Mouse (Mus musculus) liver, embryonic 13.5 days (tissue): ENCODE measurements around the gene Coro1c. TPM values are rescaled to one million over a fixed set of nuclear protein-coding genes. Genes with fewer than 3 reads are reported as not detected.

Experiments
- ATAC-seq: fragments of 200-750 bp; cut with Nextera tagmentation; 2 replicates; pipeline ENCODE4 v1.8.0; 2017; ENCODE audit warnings: low read depth, mild to moderate bottlenecking, moderate number of reproducible peaks, moderate library complexity
- DNase-seq: peaks from one replicate; pipeline ENCODE4 v3.0.0; 2022
- H3K27ac ChIP-seq: fragments of 300-500 bp; sonication (generic); 2 replicates; pipeline ENCODE4 v1.5.1; 2015; ENCODE audit warnings: moderate library complexity, mild to moderate bottlenecking, inconsistent platforms
- H3K27me3 ChIP-seq: fragments of 300-500 bp; sonication (generic); 2 replicates; pipeline ENCODE4 v1.6.1; 2015; ENCODE audit warnings: mild to moderate bottlenecking, inconsistent platforms
- H3K36me3 ChIP-seq: fragments of 300-500 bp; sonication (generic); 2 replicates; pipeline ENCODE4 v1.6.1; 2015; ENCODE audit warnings: mild to moderate bottlenecking, inconsistent platforms
- H3K4me1 ChIP-seq: fragments of 300-500 bp; sonication (generic); replicated peaks from 2 replicates; pipeline ENCODE4 v1.6.1; 2015; ENCODE audit warnings: inconsistent platforms
- H3K4me2 ChIP-seq: fragments of 300-500 bp; sonication (generic); 2 replicates; pipeline ENCODE4 v1.6.1; 2015; ENCODE audit warnings: inconsistent platforms, mild to moderate bottlenecking, moderate library complexity
- H3K4me3 ChIP-seq: fragments of 300-500 bp; sonication (generic); replicated peaks from 2 replicates; pipeline ENCODE4 v1.5.1; 2015; ENCODE audit warnings: mild to moderate bottlenecking, inconsistent platforms
- H3K9ac ChIP-seq: fragments of 300-500 bp; sonication (generic); 2 replicates; pipeline ENCODE4 v1.6.1; 2015; ENCODE audit warnings: mild to moderate bottlenecking, inconsistent platforms
- H3K9me3 ChIP-seq: fragments of 300-500 bp; sonication (generic); replicated peaks from 2 replicates; pipeline ENCODE4 v1.6.1; 2016; ENCODE audit warnings: inconsistent platforms
- WGBS: fragments of 180-500 bp; shearing (Covaris S2); methylation state at CpG from one replicate; pipeline ENCODE4 v1.1.7; 2015; ENCODE audit not compliant: insufficient replicate concordance; 5-methylcytosine and 5-hydroxymethylcytosine counted together
- polyA plus RNA-seq: library from polyadenylated mRNA; unstranded; fragments of >200 nt; fragmentation: Nextera tagmentation; extraction: Ambion mirVana; gene quantifications from 2 replicates; pipeline ENCODE4 v1.2.1, GENCODE M21; 2015

Coro1c gene
- polyA plus RNA-seq, 1 experiment from 2014 or later = 48.0 TPM

- no peak overlapping the region for H3K9ac ChIP-seq
- H3K4me1 ChIP-seq = peaks cover 64% of the 10 kb centered on the region
Measured at GRCm38 (mm10) chr5:113882566-113883383, 25.8 kb downstream of the Coro1c start.

GRCm38 (mm10) chr5:113881136-113881535 is 27.4 kb downstream of the Coro1c start:
- Histone ChIP-seq H3K27ac (no peak overlapping the region; the same call in 1 of the 2 replicates), H3K4me2 (no peak overlapping the region), H3K4me1 (peaks cover 58% of the 10 kb centered on the region), H3K9me3 (no peaks in the 10 kb centered on the region), H3K9ac (no peak overlapping the region), H3K36me3 (peaks cover 41% of the 10 kb centered on the region), H3K27me3 (no peaks in the 10 kb centered on the region), H3K4me3 (no peak overlapping the region)
- WGBS = 88% methylated on average over 14 of the region's 14 CpGs
- no peak for DNase-seq
- no peak for ATAC-seq

More at GRCm38 (mm10) chr5:113882566-113883383, 25.8 kb downstream of the Coro1c start:
- H3K36me3 ChIP-seq = peaks cover 36% of the 10 kb centered on the region
- no peak overlapping the region for H3K4me3 ChIP-seq
- peak overlapping the region; percentile 54 for H3K27ac ChIP-seq
- 69% methylated on average over 15 of the region's 15 CpGs for WGBS
- H3K4me2 ChIP-seq = no peak overlapping the region
- DNase-seq = no peak
- H3K27me3 ChIP-seq = no peaks in the 10 kb centered on the region
- no peaks in the 10 kb centered on the region for H3K9me3 ChIP-seq
- no peak for ATAC-seq

- H3K9me3 ChIP-seq = no peaks in the 10 kb centered on the region
- H3K4me3 ChIP-seq = no peak overlapping the region
- H3K27ac ChIP-seq = no peak overlapping the region
- WGBS = 85% methylated on average over 17 of the region's 17 CpGs
- peaks cover 52% of the 10 kb centered on the region for H3K36me3 ChIP-seq
- no peak for ATAC-seq
- H3K4me1 ChIP-seq = peaks cover 48% of the 10 kb centered on the region
- no peaks in the 10 kb centered on the region for H3K27me3 ChIP-seq
- H3K9ac ChIP-seq = no peak overlapping the region
- no peak for DNase-seq
- H3K4me2 ChIP-seq = no peak overlapping the region
Measured at GRCm38 (mm10) chr5:113878943-113879617, 29.5 kb downstream of the Coro1c start.

GRCm38 (mm10) chr5:113877565-113877964 is 31.0 kb downstream of the Coro1c start:
- no peak for DNase-seq
- Histone ChIP-seq H3K4me3 (no peak overlapping the region), H3K4me1 (peaks cover 46% of the 10 kb centered on the region), H3K9me3 (no peaks in the 10 kb centered on the region), H3K27ac (no peak overlapping the region), H3K4me2 (no peak overlapping the region), H3K36me3 (peaks cover 52% of the 10 kb centered on the region), H3K9ac (no peak overlapping the region), H3K27me3 (no peaks in the 10 kb centered on the region)
- WGBS = 70% methylated on average over 3 of the region's 3 CpGs
- ATAC-seq = no peak

- peaks cover 54% of the 10 kb centered on the region for H3K4me1 ChIP-seq
- H3K4me3 ChIP-seq = no peak overlapping the region
- no peaks in the 10 kb centered on the region for H3K27me3 ChIP-seq
- DNase-seq (no peak), ATAC-seq (no peak)
- H3K27ac ChIP-seq = no peak overlapping the region
- no peak overlapping the region for H3K9ac ChIP-seq
- H3K4me2 ChIP-seq = no peak overlapping the region
- peaks cover 42% of the 10 kb centered on the region for H3K36me3 ChIP-seq
- 81% methylated on average over 7 of the region's 7 CpGs for WGBS
- no peaks in the 10 kb centered on the region for H3K9me3 ChIP-seq
Measured at GRCm38 (mm10) chr5:113876176-113876575, 32.4 kb downstream of the Coro1c start.

- WGBS = 85% methylated on average over 4 of the region's 4 CpGs
- peaks cover 60% of the 10 kb centered on the region for H3K4me1 ChIP-seq
- ATAC-seq = no peak
Measured at GRCm38 (mm10) chr5:113875625-113876024, 32.9 kb downstream of the Coro1c start.

GRCm38 (mm10) chr5:113874063-113875024 is 34.2 kb downstream of the Coro1c start:
- Histone ChIP-seq H3K36me3 (peaks cover 25% of the 10 kb centered on the region), H3K4me1 (peaks cover 71% of the 10 kb centered on the region), H3K9ac (no peak overlapping the region), H3K4me3 (no peak overlapping the region), H3K27me3 (no peaks in the 10 kb centered on the region), H3K9me3 (no peaks in the 10 kb centered on the region), H3K4me2 (no peak overlapping the region), H3K27ac (peak overlapping the region; percentile 45; the same call in 1 of the 2 replicates)
- 71% methylated on average over 19 of the region's 19 CpGs for WGBS
- ATAC-seq (no peak), DNase-seq (no peak)

More at GRCm38 (mm10) chr5:113875625-113876024, 32.9 kb downstream of the Coro1c start:
- H3K27me3 ChIP-seq = no peaks in the 10 kb centered on the region
- no peak overlapping the region for H3K27ac ChIP-seq
- H3K36me3 ChIP-seq = peaks cover 38% of the 10 kb centered on the region
- H3K9ac ChIP-seq = no peak overlapping the region
- no peak for DNase-seq
- H3K9me3 ChIP-seq = no peaks in the 10 kb centered on the region
- no peak overlapping the region for H3K4me2 ChIP-seq
- H3K4me3 ChIP-seq = no peak overlapping the region

GRCm38 (mm10) chr5:113872936-113873912 is 35.3 kb downstream of the Coro1c start:
- Histone ChIP-seq H3K27me3 (no peaks in the 10 kb centered on the region), H3K4me1 (peaks cover 72% of the 10 kb centered on the region), H3K9ac (no peak overlapping the region; the same call in 1 of the 2 replicates), H3K27ac (peak overlapping the region; percentile 50), H3K4me2 (0 out of 2 replicates have a peak overlapping the region, but pooled peaks have one; percentile 5), H3K36me3 (peaks cover 16% of the 10 kb centered on the region), H3K9me3 (no peaks in the 10 kb centered on the region), H3K4me3 (no peak overlapping the region)
- WGBS = 36% methylated on average over 13 of the region's 15 CpGs
- DNase-seq = peak; percentile 28
- peak; percentile 72 for ATAC-seq

- ATAC-seq (no peak), DNase-seq (no peak)
- H3K36me3 ChIP-seq = peaks cover 16% of the 10 kb centered on the region
- H3K9ac ChIP-seq = no peak overlapping the region
- no peak overlapping the region for H3K4me3 ChIP-seq
- H3K27ac ChIP-seq = peak overlapping the region; percentile 65
- no peaks in the 10 kb centered on the region for H3K9me3 ChIP-seq
- H3K4me1 ChIP-seq = peaks cover 68% of the 10 kb centered on the region
- 63% methylated on average over 7 of the region's 7 CpGs for WGBS
- H3K4me2 ChIP-seq = no peak overlapping the region
- H3K27me3 ChIP-seq = no peaks in the 10 kb centered on the region
Measured at GRCm38 (mm10) chr5:113871903-113872548, 36.5 kb downstream of the Coro1c start.
